Comparison of ENCODE assay signal across 21 mouse cellular contexts in the genomic region with DNA sequence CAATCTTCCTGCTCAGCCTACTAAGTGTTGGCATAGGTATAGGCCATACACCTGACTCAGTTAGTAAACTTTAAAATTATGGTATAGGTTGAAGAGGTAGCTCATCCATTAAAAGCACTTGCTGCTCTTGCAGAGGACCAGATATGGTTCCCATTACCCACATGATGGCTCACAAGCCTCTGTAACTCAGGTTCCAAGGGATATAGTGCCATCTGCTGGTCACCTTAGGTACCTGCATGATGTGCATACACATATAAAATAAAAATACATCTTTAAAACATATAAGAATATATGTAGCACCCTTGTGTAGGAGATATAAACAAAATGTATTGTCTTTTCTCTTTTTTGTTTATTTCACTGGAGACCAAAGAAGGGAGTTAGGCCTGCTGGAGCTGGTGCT. TPM values are rescaled to one million over a fixed set of nuclear protein-coding genes. Genes with fewer than 3 reads are reported as not detected.
A peak's percentile ranks its signal among the peaks of the same experiment; 100 is the strongest.
DNase-seq lines count a peak whose midpoint lies in the region; TF ChIP-seq lines count a peak whose summit lies in the region.
"Had no signal": no experiment of that assay in that cellular context is flagged by ENCODE, and none has a peak within 500 bp of the region (broad histone marks: within the 10 kb centered on the region; RNA-seq: fewer than 3 reads in every experiment).

No protein-coding gene starts in this region.

- H3K9me3 ChIP-seq in MEL (replicated peaks; ENCODE audit: insufficient read depth, low read length), result no peaks in the 10 kb centered on the region
- H3K9me3 ChIP-seq: kidney, embryonic 15.5 days; limb, embryonic 10.5 days had no signal

- no peaks in the 10 kb centered on the region for H3K27me3 ChIP-seq in testis, adult 2 months (ENCODE audit: control insufficient read depth, insufficient read depth, low read length)
- H3K27me3 ChIP-seq in MEL (ENCODE audit: control insufficient read depth in 1 of 2, insufficient read depth in 2 of 2, low read length in 2 of 2), result no peaks in the 10 kb centered on the region
- no peaks in the 10 kb centered on the region for H3K27me3 ChIP-seq in splenic B cell, adult 2 months (ENCODE audit: control insufficient read depth, insufficient read depth, low read length, poor library complexity, severe bottlenecking)
- H3K27me3 ChIP-seq: kidney, embryonic 15.5 days; megakaryocyte, embryonic 14.5 days; Patski had no signal

- no peak overlapping the region for H3K27ac ChIP-seq in layer of hippocampus, adult 2 months
- no peak overlapping the region for H3K27ac ChIP-seq in testis, adult 2 months (ENCODE audit: control insufficient read depth, insufficient read depth, low read depth, low read length)
- H3K27ac ChIP-seq in MEL (ENCODE audit: control insufficient read depth, low read depth, low read length), result no peak overlapping the region
- H3K27ac ChIP-seq: embryonic facial prominence, embryonic 10.5 days; hindbrain, postnatal 0 days; kidney, embryonic 15.5 days; limb, embryonic 10.5 days had no signal

- peak; percentile 61 for TF ChIP-seq CTCF in layer of hippocampus, adult 2 months (conservative IDR thresholded peaks at IDR 0.05)
- peak; percentile 13; the same call in 1 of the 2 replicates for TF ChIP-seq CTCF in testis, adult 2 months (IDR thresholded peaks at IDR 0.05; ENCODE audit: control insufficient read depth, insufficient read depth, insufficient replicate concordance, low read depth, low read length)
- peak; percentile 39 to 64 (median 60) for TF ChIP-seq CTCF in MEL (IDR thresholded peaks at IDR 0.05 in 2 of 3, conservative IDR thresholded peaks at IDR 0.05 in 1 of 3; ENCODE audit: control insufficient read depth in 1 of 3, insufficient read depth in 1 of 3, low read depth in 2 of 3, low read length in 3 of 3, poor library complexity in 1 of 3, severe bottlenecking in 1 of 3)

- H3K9ac ChIP-seq in MEL (ENCODE audit: control insufficient read depth, low read depth, low read length, poor library complexity, severe bottlenecking), result no peak overlapping the region
- H3K9ac ChIP-seq: kidney, embryonic 15.5 days had no signal

- H3K79me2 ChIP-seq in MEL (ENCODE audit: control insufficient read depth, insufficient read depth, low read length, poor library complexity), result peaks cover 14% of the 10 kb centered on the region

- peak; percentile 64 for TF ChIP-seq RAD21 in MEL (IDR thresholded peaks at IDR 0.05; ENCODE audit: low read depth, low read length)

- H3K4me1 ChIP-seq in testis, adult 2 months (ENCODE audit: control insufficient read depth, insufficient read depth, low read length), result peaks cover 5% of the 10 kb centered on the region
- no peaks in the 10 kb centered on the region for H3K4me1 ChIP-seq in MEL (ENCODE audit: control insufficient read depth in 1 of 2, insufficient read depth in 2 of 2, low read length in 2 of 2)

- no peak for TF ChIP-seq POLR2A in testis, adult 2 months (IDR thresholded peaks at IDR 0.05; ENCODE audit: control insufficient read depth, low read depth, low read length)
- no peak for TF ChIP-seq POLR2A in MEL (IDR thresholded peaks at IDR 0.05; ENCODE audit: control insufficient read depth in 1 of 2, insufficient read depth in 1 of 2, low read depth in 1 of 2, low read length in 2 of 2, poor library complexity in 1 of 2)

- no peak for DNase-seq in layer of hippocampus, adult 2 months (ENCODE audit: low spot score in 2 of 2)
- no peak for DNase-seq in layer of hippocampus, postnatal 10 days (ENCODE audit: low spot score in 2 of 2)
- DNase-seq in testis, postnatal 14 days (ENCODE audit: low spot score), result no peak
- DNase-seq in MEL (ENCODE audit: low read depth, low spot score), result peak; percentile 61
- peak; percentile 32 for DNase-seq in splenic B cell, adult 2 months (ENCODE audit: low read depth, low spot score)
- DNase-seq in spleen, postnatal 36 days (ENCODE audit: low spot score in 2 of 2), result no peak
- DNase-seq in cerebellum, adult 11-12 months, result no peak
- DNase-seq: adrenal gland, adult 2 months; cerebellum, postnatal 14 days; heart, postnatal 36 days; layer of hippocampus, adult 9-11 months; lung, adult 2 months; right cerebral cortex, postnatal 25 days; thymus, postnatal 25 days had no signal

- no peaks in the 10 kb centered on the region for H3K36me3 ChIP-seq in testis, adult 2 months (ENCODE audit: control insufficient read depth, insufficient read depth, low read length)
- peaks cover 0 to 3% of the 10 kb centered on the region in 2 experiments; a peak in 2 of 4 replicates for H3K36me3 ChIP-seq in MEL (ENCODE audit: control insufficient read depth in 1 of 2, insufficient read depth in 2 of 2, low read length in 2 of 2)
- no peaks in the 10 kb centered on the region for H3K36me3 ChIP-seq in splenic B cell, adult 2 months (ENCODE audit: control insufficient read depth, insufficient read depth, low read length, poor library complexity, severe bottlenecking)
- H3K36me3 ChIP-seq: embryonic facial prominence, embryonic 10.5 days; kidney, embryonic 15.5 days; limb, embryonic 10.5 days had no signal

- TF ChIP-seq EP300 in MEL (IDR thresholded peaks at IDR 0.05; ENCODE audit: low read depth in 1 of 2, low read length in 2 of 2), result no peak

- H3K4me3 ChIP-seq in layer of hippocampus, adult 2 months, result no peak overlapping the region
- H3K4me3 ChIP-seq in testis, adult 2 months (ENCODE audit: control insufficient read depth, low read depth, low read length), result no peak overlapping the region
- no peak overlapping the region for H3K4me3 ChIP-seq in MEL (ENCODE audit: control insufficient read depth in 1 of 2, insufficient read depth in 1 of 2, low read depth in 2 of 2, low read length in 2 of 2)
- H3K4me3 ChIP-seq: embryonic facial prominence, embryonic 10.5 days; kidney, embryonic 15.5 days; limb, embryonic 10.5 days; megakaryocyte, embryonic 14.5 days had no signal

TF ChIP-seq in MEL, 35 proteins besides CTCF, POLR2A, EP300 and RAD21:
- TF ChIP-seq SIN3A (IDR thresholded peaks at IDR 0.05; ENCODE audit: low read length), result no peak
- TF ChIP-seq SMC3 (IDR thresholded peaks at IDR 0.05; ENCODE audit: low read depth, low read length), result peak; percentile 47

RNA-seq across cellular contexts. Expression of gene Mtr, which starts 3.6 kb away (rescaled TPM):
- total RNA-seq in layer of hippocampus, adult 2 months (2021), result 10 to 100 TPM; 18.2 to 20.6 TPM
- 10 to 100 TPM; 17.5 to 17.6 TPM for total RNA-seq in layer of hippocampus, postnatal 10 days (2021)
- 9.8 and 11.0 TPM in 2 replicates for polyA plus RNA-seq in testis, adult 2 months (2012; rRNA removed)
- 25.5 and 25.6 TPM in 2 replicates for total RNA-seq in MEL (2012; rRNA removed)
- polyA plus RNA-seq in MEL (2012; ENCODE audit: insufficient read depth in 1 of 2, insufficient read length in 2 of 2, low read depth in 1 of 2, low replicate concordance in 2 of 2, missing spikeins in 1 of 2), result 10 to 100 TPM; 32.2 to 53.0 TPM

Comparison
In these comparisons a context has a peak if more than half of its experiments do, and no peak if none do; other contexts are left out.
1. DNase-seq: peak in MEL (single experiment) and splenic B cell, adult 2 months (single experiment); none in layer of hippocampus, adult 2 months (0 of 2), layer of hippocampus, postnatal 10 days (0 of 2), testis, postnatal 14 days (single experiment), spleen, postnatal 36 days (0 of 2) and cerebellum, adult 11-12 months (single experiment).
2. Peak in every context shown above with its lines, with median percentiles within 50 percentile points of each other: CTCF ChIP-seq.